Mouse (Mus musculus) liver, embryonic 13.5 days (tissue): ENCODE measurements at regions not wholly inside any gene's neighbourhood (a gene's known extent, or its start where the extent isn't known, plus 50 kb on each side); places are given as distances from the start of the nearest gene placed in this dataset.

ENCODE experiments used
- ATAC-seq: fragments of 200-750 bp; cut with Nextera tagmentation; 2 replicates; pipeline ENCODE4 v1.8.0; 2017; ENCODE audit warnings: low read depth, mild to moderate bottlenecking, moderate number of reproducible peaks, moderate library complexity
- DNase-seq: peaks from one replicate; pipeline ENCODE4 v3.0.0; 2022
- H3K27ac ChIP-seq: fragments of 300-500 bp; sonication (generic); 2 replicates; pipeline ENCODE4 v1.5.1; 2015; ENCODE audit warnings: moderate library complexity, mild to moderate bottlenecking, inconsistent platforms
- H3K27me3 ChIP-seq: fragments of 300-500 bp; sonication (generic); 2 replicates; pipeline ENCODE4 v1.6.1; 2015; ENCODE audit warnings: mild to moderate bottlenecking, inconsistent platforms
- H3K36me3 ChIP-seq: fragments of 300-500 bp; sonication (generic); 2 replicates; pipeline ENCODE4 v1.6.1; 2015; ENCODE audit warnings: mild to moderate bottlenecking, inconsistent platforms
- H3K4me1 ChIP-seq: fragments of 300-500 bp; sonication (generic); replicated peaks from 2 replicates; pipeline ENCODE4 v1.6.1; 2015; ENCODE audit warnings: inconsistent platforms
- H3K4me2 ChIP-seq: fragments of 300-500 bp; sonication (generic); 2 replicates; pipeline ENCODE4 v1.6.1; 2015; ENCODE audit warnings: inconsistent platforms, mild to moderate bottlenecking, moderate library complexity
- H3K4me3 ChIP-seq: fragments of 300-500 bp; sonication (generic); replicated peaks from 2 replicates; pipeline ENCODE4 v1.5.1; 2015; ENCODE audit warnings: mild to moderate bottlenecking, inconsistent platforms
- H3K9ac ChIP-seq: fragments of 300-500 bp; sonication (generic); 2 replicates; pipeline ENCODE4 v1.6.1; 2015; ENCODE audit warnings: mild to moderate bottlenecking, inconsistent platforms
- H3K9me3 ChIP-seq: fragments of 300-500 bp; sonication (generic); replicated peaks from 2 replicates; pipeline ENCODE4 v1.6.1; 2016; ENCODE audit warnings: inconsistent platforms
- WGBS: fragments of 180-500 bp; shearing (Covaris S2); methylation state at CpG from one replicate; pipeline ENCODE4 v1.1.7; 2015; ENCODE audit not compliant: insufficient replicate concordance; 5-methylcytosine and 5-hydroxymethylcytosine counted together

DNA sequence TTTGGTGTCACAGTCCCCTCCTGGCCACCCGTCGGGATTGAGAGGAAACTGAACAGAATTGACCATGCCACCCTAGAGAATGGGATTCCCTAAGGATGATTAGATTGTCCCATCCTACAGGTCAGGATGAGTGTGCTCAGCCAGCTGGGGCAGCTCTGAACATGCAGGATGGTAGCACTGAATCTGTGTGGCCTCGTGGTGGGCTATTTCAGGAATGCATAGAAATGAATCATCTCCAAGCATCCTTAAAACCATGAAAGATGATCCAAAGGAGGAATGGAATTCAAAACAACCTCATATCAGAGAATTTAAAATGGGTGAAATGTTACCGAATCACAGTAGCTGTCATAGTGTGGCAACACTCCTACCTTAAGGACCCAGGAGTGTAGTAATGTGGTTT, 187.9 kb downstream of the Tmem182 start:
- DNase-seq (no peak), ATAC-seq (no peak)
- Histone ChIP-seq H3K9me3 (no peaks in the 10 kb centered on the region), H3K4me1 (no peaks in the 10 kb centered on the region), H3K27ac (no peak overlapping the region), H3K4me2 (no peak overlapping the region), H3K36me3 (no peaks in the 10 kb centered on the region), H3K27me3 (no peaks in the 10 kb centered on the region), H3K4me3 (no peak overlapping the region), H3K9ac (no peak overlapping the region)
- WGBS = 66% methylated on average over 4 of the region's 4 CpGs

DNA sequence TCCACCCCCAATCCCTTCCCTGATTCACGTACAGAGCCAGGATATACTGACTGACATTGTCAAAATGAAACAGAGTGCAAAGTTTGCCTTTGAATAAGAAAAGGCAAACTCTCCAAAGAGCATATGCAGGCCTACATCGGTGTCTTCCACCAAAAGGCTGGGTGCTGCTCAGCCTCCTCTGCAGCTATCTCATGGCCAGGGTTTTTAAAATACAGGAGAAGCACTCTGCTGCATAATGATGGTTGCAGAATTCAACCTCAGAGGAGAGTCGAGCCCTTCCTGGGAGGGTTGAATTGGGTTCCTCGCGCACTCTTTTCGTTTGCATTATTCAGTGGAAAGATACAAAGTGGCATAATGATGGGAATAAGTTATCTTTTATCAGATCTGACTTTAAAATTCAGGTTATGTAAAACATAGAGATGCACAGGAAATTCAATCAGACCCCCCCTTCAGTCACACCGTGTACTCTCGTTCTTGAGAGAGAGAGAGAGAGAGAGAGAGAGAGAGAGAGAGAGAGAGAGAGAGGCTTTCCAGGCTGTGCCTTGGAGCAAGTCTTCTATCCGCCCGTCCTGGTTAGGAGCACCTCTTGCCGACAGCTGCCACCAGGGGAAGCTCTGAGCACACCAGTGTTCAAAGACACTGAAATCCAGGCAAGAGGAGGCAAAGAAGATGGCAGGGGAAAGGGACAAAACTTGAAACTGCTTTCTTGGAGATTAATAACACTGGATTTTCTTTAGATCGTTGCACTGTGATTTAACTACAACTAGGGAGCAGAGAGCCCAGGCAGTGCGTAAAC, 196.0 kb downstream of the Tmem182 start:
- H3K9me3 ChIP-seq = no peaks in the 10 kb centered on the region
- no peak for DNase-seq
- no peak overlapping the region for H3K9ac ChIP-seq
- whole genome bisulfite sequencing = 55% methylated on average over 13 of the region's 13 CpGs
- no peaks in the 10 kb centered on the region for H3K27me3 ChIP-seq
- no peak overlapping the region for H3K4me3 ChIP-seq
- ATAC-seq = no peak
- no peak overlapping the region for H3K4me2 ChIP-seq
- no peak overlapping the region for H3K27ac ChIP-seq
- no peaks in the 10 kb centered on the region for H3K36me3 ChIP-seq
- H3K4me1 ChIP-seq = no peaks in the 10 kb centered on the region

DNA sequence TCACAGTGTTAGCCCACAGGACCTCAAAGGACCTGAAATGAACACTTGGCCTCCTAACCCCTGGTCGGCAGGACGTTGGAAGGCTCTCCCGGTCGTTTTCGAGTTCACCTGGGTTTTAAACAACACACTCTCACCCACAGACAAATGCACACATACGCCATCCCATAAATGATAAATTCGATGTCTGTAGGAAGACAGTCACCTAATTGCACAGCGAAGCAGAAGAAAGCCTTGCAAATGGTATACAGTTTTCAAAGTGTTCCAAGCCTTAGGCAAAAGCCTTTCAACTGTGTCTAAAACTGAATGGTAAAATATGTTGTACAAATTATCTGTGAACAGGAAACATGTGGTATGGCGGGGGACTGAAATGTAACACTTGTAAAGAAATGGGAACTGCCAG, 196.6 kb downstream of the Tmem182 start:
- Histone ChIP-seq H3K36me3 (no peaks in the 10 kb centered on the region), H3K27ac (no peak overlapping the region), H3K9me3 (no peaks in the 10 kb centered on the region), H3K27me3 (no peaks in the 10 kb centered on the region), H3K4me3 (no peak overlapping the region), H3K4me2 (no peak overlapping the region), H3K4me1 (no peaks in the 10 kb centered on the region), H3K9ac (no peak overlapping the region)
- ATAC-seq (no peak), DNase-seq (no peak)
- WGBS = 57% methylated on average over 9 of the region's 9 CpGs

DNA sequence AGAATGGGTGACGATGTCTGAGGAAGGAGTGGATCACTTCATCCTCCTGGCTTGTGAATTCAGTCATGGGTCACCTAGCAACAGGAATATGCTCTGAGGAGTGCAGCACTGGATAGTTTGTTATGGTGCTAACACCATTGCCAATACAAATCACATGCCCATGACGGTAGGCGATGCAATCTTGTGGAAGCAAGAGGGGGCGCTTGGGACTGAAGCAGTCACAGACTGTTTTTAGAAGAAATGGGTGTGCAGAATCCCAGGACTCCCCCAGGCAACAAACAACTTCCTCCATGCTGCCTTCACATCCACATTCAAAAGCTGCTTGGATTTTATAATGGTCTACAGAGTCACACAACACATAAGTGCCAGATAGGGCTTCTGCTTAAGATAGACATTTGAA, 221.5 kb downstream of the Tmem182 start:
- 84% methylated on average over 4 of the region's 4 CpGs for WGBS
- no peak overlapping the region for H3K27ac ChIP-seq
- no peak for ATAC-seq
- no peaks in the 10 kb centered on the region for H3K4me1 ChIP-seq
- no peaks in the 10 kb centered on the region for H3K27me3 ChIP-seq
- no peak overlapping the region for H3K4me3 ChIP-seq
- no peak overlapping the region for H3K4me2 ChIP-seq
- no peak for DNase-seq
- H3K36me3 ChIP-seq = no peaks in the 10 kb centered on the region
- 0 out of 2 replicates have a peak, but pooled peaks cover 3% of the 10 kb centered on the region for H3K9me3 ChIP-seq
- no peak overlapping the region for H3K9ac ChIP-seq

DNA sequence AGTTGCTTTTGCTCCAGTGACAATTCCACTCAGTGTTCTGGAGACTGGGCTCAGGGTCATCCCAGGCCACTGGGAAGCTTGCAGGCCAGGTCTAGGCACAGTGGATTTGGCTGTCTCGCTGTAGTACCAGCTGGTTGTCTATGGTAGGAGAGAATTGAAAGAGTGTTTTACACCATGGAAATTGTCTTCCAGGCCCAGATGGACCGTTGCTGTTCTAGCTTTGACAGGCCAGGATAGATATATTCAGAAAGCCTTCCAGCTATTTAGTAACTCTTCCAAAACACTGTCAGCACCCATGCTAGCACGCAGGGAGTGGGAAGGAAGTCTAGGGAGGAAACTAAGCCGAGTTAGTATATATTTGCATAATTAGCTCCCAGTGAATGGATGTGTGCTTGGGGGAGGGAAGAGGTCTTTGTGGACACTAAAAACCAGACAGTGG, 222.2 kb downstream of the Tmem182 start:
- H3K36me3 ChIP-seq = no peaks in the 10 kb centered on the region
- H3K4me3 ChIP-seq = no peak overlapping the region
- no peaks in the 10 kb centered on the region for H3K4me1 ChIP-seq
- H3K27ac ChIP-seq = no peak overlapping the region
- H3K9ac ChIP-seq = no peak overlapping the region
- DNase-seq (no peak), ATAC-seq (no peak)
- H3K4me2 ChIP-seq = no peak overlapping the region
- H3K27me3 ChIP-seq = no peaks in the 10 kb centered on the region
- H3K9me3 ChIP-seq = no peaks in the 10 kb centered on the region
- 41% methylated on average over 4 of the region's 4 CpGs for WGBS

DNA sequence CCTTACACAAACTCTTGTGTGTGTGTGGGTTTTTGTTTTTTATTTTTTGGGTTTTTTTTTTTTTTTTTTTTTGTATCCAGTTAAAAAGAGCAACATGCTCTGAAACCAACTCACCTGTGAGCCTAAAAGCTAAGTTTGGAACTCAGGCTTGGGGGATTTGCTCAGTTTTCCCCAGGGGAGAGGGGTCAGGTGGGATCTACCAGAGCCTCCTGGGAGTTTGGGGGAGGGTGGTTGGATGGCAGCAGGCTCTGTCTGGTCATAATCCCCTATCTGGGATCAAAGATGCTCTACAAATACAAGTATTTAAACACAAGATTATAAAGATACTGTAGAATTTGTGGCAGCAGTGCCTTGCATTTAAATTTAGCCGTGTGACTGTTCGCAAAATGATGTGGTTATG, 222.6 kb downstream of the Tmem182 start:
- Histone ChIP-seq H3K4me3 (no peak overlapping the region), H3K4me1 (no peaks in the 10 kb centered on the region), H3K9me3 (no peaks in the 10 kb centered on the region), H3K36me3 (no peaks in the 10 kb centered on the region), H3K27me3 (no peaks in the 10 kb centered on the region), H3K4me2 (no peak overlapping the region), H3K27ac (no peak overlapping the region), H3K9ac (no peak overlapping the region)
- WGBS = 82% methylated on average over 2 of the region's 2 CpGs
- ATAC-seq (no peak), DNase-seq (no peak)

DNA sequence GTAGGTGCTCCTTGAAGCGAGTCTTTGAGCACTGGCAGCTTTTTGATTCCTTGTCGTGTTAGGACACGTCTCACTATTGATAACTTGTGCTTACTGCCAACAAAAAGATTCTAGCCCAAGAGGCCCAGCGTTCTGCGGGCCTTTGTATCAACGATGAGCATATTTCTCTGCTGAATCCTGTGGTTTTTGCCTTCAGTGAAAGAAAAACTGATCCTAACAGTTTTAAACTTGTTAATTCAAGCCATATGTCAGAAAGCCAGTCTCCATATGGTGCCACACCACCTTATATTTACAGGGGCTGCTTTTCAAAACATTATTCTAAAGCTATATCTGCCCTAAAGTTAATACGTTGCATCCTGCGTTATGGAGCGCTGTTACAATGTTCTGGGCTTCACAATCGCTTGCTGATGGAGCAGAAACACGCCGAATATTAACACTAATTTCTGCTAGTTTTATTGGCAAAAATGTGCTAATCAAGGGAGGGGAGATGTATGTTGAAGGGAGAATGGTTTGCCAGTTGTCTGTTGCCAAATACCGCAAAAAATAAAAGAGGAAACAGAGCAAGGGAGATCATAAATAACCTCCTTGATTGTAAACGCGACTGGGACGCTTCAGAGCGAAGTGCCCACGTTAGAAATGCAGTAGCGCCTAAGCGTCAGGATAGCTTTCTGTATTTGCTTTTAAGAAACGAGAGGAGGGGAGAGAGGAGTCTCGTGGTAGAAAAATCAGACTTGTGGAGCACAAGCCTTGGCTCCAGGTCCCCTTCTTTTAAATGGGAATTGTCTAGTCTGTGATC, 229.9 kb downstream of the Tmem182 start:
- Histone ChIP-seq H3K36me3 (no peaks in the 10 kb centered on the region), H3K27me3 (no peaks in the 10 kb centered on the region), H3K9me3 (peaks cover 4% of the 10 kb centered on the region; the same call in 1 of the 2 replicates), H3K9ac (no peak overlapping the region), H3K27ac (no peak overlapping the region), H3K4me2 (no peak overlapping the region), H3K4me3 (no peak overlapping the region), H3K4me1 (no peaks in the 10 kb centered on the region)
- ATAC-seq (no peak), DNase-seq (no peak)
- 60% methylated on average over 22 of the region's 22 CpGs for WGBS

DNA sequence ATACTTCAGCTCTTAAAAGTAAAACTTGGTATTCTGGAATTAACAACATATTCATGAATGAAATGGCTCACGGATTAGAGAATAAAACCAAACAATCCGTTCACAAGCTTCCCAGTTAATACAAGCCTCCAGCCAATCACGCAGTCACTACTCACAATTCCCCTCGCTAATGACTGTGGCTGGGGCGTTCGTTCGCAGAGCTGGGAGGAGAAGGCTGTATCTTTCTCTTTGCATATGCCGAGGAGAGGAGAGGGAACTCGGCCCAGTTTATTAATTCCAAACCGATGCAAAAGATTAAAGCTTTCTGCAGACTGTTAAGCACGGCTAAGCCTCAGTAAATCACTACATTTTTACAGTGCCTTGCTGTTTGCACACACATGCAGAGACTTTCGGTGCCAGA, 231.5 kb downstream of the Tmem182 start:
- Histone ChIP-seq H3K27ac (no peak overlapping the region), H3K27me3 (no peaks in the 10 kb centered on the region), H3K9me3 (peaks cover 4% of the 10 kb centered on the region; the same call in 1 of the 2 replicates), H3K9ac (no peak overlapping the region), H3K4me2 (no peak overlapping the region), H3K4me3 (no peak overlapping the region), H3K36me3 (no peaks in the 10 kb centered on the region), H3K4me1 (no peaks in the 10 kb centered on the region)
- WGBS = 74% methylated on average over 12 of the region's 12 CpGs
- no peak for ATAC-seq
- DNase-seq = no peak

DNA sequence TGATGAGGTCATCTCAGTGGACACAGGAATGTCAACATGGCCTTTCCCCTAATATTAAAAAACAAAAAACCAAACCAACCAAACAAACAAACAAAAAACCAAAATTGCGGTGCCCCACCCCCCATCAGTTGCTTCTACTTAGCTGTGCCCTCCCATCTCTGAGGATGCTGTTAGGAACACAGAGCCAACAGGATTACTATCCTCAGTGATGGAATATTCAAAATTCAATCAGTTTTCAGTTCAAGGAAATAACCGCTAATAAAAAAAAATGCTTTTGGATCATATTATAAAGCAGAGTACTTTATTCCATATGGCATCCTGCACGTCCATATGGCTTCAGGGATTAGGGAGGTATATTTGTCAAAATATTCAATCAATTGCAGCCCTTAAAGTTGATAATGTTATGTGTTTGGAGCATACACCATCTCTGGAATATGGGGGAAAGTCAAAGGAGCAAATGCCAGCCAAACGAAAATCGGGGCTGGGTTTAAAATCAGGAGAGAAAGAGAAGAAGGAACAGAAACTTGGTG, 249.1 kb downstream of the Tmem182 start:
- Histone ChIP-seq H3K27ac (no peak overlapping the region), H3K4me1 (no peaks in the 10 kb centered on the region), H3K4me3 (no peak overlapping the region), H3K9ac (no peak overlapping the region), H3K9me3 (no peaks in the 10 kb centered on the region), H3K4me2 (no peak overlapping the region), H3K27me3 (no peaks in the 10 kb centered on the region), H3K36me3 (no peaks in the 10 kb centered on the region)
- ATAC-seq (no peak), DNase-seq (no peak)
- 66% methylated on average over 5 of the region's 5 CpGs for WGBS

DNA sequence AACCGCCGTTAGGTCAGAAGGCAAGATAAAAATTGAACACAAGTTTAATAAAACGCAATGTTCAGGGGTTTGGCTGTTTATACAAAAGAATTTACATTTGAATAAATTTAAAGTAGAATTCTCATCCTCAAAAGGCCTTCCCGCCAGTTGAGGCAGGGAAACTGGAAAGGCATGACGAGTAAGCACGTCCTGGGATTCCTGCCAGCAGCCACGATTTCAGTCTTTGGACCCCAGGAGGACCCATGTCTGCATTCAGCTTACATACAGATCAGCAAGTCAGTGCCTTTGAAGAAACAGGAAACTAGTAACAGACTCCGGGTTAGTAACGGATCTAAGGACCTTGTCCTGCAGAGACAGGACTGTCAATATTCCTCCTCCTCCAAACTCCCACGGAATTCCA, 250.4 kb downstream of the Tmem182 start:
- no peak overlapping the region for H3K27ac ChIP-seq
- WGBS = 70% methylated on average over 10 of the region's 10 CpGs
- H3K27me3 ChIP-seq = no peaks in the 10 kb centered on the region
- H3K9ac ChIP-seq = no peak overlapping the region
- no peaks in the 10 kb centered on the region for H3K9me3 ChIP-seq
- no peak for DNase-seq
- H3K4me2 ChIP-seq = no peak overlapping the region
- no peaks in the 10 kb centered on the region for H3K4me1 ChIP-seq
- ATAC-seq = no peak
- H3K36me3 ChIP-seq = no peaks in the 10 kb centered on the region
- no peak overlapping the region for H3K4me3 ChIP-seq

DNA sequence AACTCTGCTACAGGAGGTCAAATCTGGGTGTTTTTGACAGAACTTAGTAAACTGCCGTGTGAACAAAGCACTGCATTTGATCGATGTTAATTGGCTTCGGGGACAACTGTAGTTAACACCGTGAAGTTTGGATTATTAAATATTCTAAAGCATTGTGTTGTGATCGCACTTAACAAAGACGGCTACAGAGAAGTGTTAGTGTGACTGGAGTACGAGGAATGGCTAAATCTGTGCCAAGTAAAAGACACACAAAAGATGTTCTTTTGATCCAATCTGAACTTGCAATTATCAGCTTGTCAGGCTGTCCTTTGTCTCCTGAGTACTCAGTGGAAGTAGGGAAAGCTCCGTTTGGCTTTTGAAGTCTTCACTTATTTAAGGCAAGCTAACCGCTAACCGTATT, 259.7 kb downstream of the Tmem182 start:
- H3K9ac ChIP-seq = no peak overlapping the region
- DNase-seq (no peak), ATAC-seq (no peak)
- H3K36me3 ChIP-seq = no peaks in the 10 kb centered on the region
- no peaks in the 10 kb centered on the region for H3K4me1 ChIP-seq
- no peak overlapping the region for H3K4me3 ChIP-seq
- no peak overlapping the region for H3K4me2 ChIP-seq
- 78% methylated on average over 10 of the region's 10 CpGs for WGBS
- no peaks in the 10 kb centered on the region for H3K27me3 ChIP-seq
- H3K9me3 ChIP-seq = no peaks in the 10 kb centered on the region
- H3K27ac ChIP-seq = no peak overlapping the region
